Mouse (Mus musculus) cerebellum, postnatal 10 days (tissue): Measurements from ENCODE around the gene Gm9603.
"Not testable (repeated sequence)": the region's sequence is repeated elsewhere in the genome, so short reads cannot be mapped to it uniquely, and the experiment has no call there.

Source experiments
- DNase-seq, 2 experiments: peaks; one replicate each; pipeline ENCODE4 v3.0.0; 2021; ENCODE audit warnings: mixed read lengths in 2 of 2

Gene Gm9603

DNA sequence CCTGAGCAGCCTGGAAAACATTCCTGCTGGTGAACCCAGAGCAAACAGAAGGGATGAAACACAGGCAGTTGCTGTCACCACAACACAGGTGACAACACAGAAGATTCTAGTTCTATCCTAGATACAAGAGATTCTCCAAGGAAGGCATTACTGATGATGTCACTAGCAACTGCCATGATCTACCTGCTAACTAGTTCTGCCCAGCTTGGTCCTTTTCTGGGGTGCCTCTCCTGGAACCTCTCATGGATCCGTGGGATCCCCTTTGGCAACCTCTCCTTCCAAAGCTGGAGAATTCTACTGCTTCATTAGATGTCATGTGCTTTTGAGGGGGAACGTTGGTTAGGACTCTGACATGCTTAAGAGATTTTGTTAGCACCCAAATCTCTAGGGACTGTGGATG lies at the start of gene Gm9603:
Gene Gm9603 (minus strand): TSS at position 101 of the 400 bp plus-strand sequence.
- DNase-seq = not testable (repeated sequence)

GRCm38 (mm10) chr14:5632928-5633327 lies 54.3 kb downstream of the Gm9603 start, which contains the start of gene Gm8265:
TSS of gene Gm8265 (minus strand) at chr14:5633028.
- not testable (repeated sequence) for DNase-seq
